Mouse (Mus musculus) C2C12 (cell line): ENCODE data around the gene Casp9.

Source experiments
- CEBPB ChIP-seq: IDR thresholded peaks from one replicate; pipeline ENCODE4 v1.6.1; 2011; ENCODE audit warnings: low read depth, mild to moderate bottlenecking, control low read depth, moderate library complexity
- CTCF ChIP-seq: IDR thresholded peaks from one replicate; pipeline ENCODE4 v1.5.1; 2011; ENCODE audit not compliant: control insufficient read depth, insufficient read depth, insufficient read length
- FOSL1 ChIP-seq: IDR thresholded peaks from one replicate; pipeline ENCODE4 v1.8.0; 2011; ENCODE audit warnings: mild to moderate bottlenecking, low read length; ENCODE audit not compliant: poor library complexity, insufficient read depth, severe bottlenecking
- MAX ChIP-seq: IDR thresholded peaks from one replicate; pipeline ENCODE4 v1.6.1; 2011; ENCODE audit warnings: mild to moderate bottlenecking, control low read depth
- USF1 ChIP-seq: IDR thresholded peaks from one replicate; pipeline ENCODE4 v1.6.1; 2011; ENCODE audit warnings: low read depth, mild to moderate bottlenecking, control low read depth, moderate library complexity

DNA sequence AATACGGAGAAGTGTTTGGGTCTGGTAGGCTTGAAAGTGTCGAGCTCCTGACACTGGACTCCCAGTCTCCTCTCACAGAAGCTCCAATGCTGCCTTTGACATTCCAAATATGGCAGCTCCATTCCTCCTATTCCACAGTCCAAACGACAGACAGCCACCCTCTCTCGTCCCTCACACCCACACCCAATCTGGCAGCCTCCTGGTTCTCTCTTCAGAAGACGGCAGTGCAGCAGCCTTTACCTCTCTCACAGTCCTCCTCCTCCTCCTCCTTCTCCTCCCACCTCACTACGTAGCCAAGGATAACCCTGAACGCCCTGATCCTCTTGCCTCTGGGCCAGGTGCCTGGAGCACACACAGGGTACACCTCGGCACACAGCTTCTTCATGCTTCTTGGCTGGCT, 13.6 kb upstream of the Casp9 start:
- TF ChIP-seq USF1 (no peak), CTCF (no peak), MAX (no peak), CEBPB (no peak), FOSL1 (no peak)
